Comparison of ENCODE assay signal across 10 mouse cellular contexts in the genomic region with DNA sequence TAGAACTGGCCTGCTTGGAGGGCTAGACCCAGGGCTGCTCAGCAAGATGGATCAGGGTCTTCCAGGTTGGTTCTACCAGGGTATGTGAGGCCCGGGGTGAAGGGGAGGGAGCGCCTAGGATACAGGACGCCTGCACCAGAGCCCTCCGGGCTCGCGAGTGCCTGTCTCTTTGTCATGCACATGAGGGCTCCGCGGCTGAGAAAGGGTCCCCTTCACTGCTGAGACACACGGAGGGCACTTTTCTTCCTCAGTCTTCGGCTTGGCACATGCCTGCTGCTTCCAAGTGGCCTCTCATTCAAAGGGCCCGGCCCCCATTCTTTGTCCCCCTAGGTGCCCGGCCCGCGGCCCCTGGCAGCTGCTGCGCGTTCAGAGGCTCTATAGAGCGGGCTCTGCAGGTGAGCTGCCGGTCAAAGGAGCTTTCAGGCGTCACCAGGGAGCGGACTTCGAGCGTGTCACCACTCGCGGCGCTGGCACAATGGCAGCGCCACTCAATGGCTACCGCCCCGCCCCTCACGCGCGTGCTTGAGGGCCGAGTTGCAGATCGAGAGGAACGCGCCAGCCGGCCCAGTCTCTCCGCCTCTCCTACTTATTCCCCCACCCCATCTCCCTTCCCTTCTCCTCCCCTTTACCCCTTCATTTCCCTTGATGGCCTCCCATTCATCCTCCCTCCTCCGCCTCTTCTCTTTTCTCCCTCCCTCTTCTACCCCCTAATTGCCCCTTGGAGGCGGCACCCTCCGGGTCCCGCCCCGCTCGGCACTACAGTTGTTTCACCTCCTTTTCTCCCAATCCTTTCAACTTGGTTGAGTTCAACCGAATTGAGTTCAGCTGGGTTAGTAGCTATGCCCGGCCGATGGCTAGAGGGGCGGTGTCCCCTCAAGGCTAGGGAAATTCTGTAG. TPM values are rescaled to one million over a fixed set of nuclear protein-coding genes. Genes with fewer than 3 reads are reported as not detected.
DNase-seq lines count a peak whose midpoint lies in the region; ATAC-seq and TF ChIP-seq lines count a peak whose summit lies in the region.
"Had no signal": no experiment of that assay in that cellular context is flagged by ENCODE, and none has a peak within 500 bp of the region (broad histone marks: within the 10 kb centered on the region; RNA-seq: fewer than 3 reads in every experiment).

No protein-coding gene starts in this region.

- no peaks in the 10 kb centered on the region for H3K9me3 ChIP-seq in embryonic facial prominence, embryonic 11.5 days (replicated peaks; ENCODE audit: control insufficient read depth, low read length)
- H3K9me3 ChIP-seq in intestine, postnatal 0 days (ENCODE audit: control insufficient read depth): no peaks in the 10 kb centered on the region

- under 1% methylated on average over 47 of the region's 47 CpGs for WGBS in embryonic facial prominence, embryonic 11.5 days
- 3% methylated on average over 47 of the region's 47 CpGs for WGBS in intestine, postnatal 0 days

- peaks cover 47% of the 10 kb centered on the region for H3K27me3 ChIP-seq in embryonic facial prominence, embryonic 11.5 days (ENCODE audit: control insufficient read depth, insufficient read depth, low read length)
- H3K27me3 ChIP-seq in intestine, postnatal 0 days (replicated peaks; ENCODE audit: control insufficient read depth, insufficient read depth, low read length): peaks cover 71% of the 10 kb centered on the region

- 0 out of 2 replicates have a peak, but pooled peaks have one; percentile 10 for TF ChIP-seq CTCF in intestine, postnatal 0 days (IDR thresholded peaks at IDR 0.05; ENCODE audit: low read depth)

- intact Hi-C loops in left cerebral cortex, postnatal 4 days (cut with DNase I): no loop called here

- H3K9ac ChIP-seq in embryonic facial prominence, embryonic 11.5 days (replicated peaks; ENCODE audit: low read length): peak overlapping the region; percentile 56
- no peak overlapping the region for H3K9ac ChIP-seq in intestine, postnatal 0 days (ENCODE audit: low read depth, low read length)

- H3K36me3 ChIP-seq in embryonic facial prominence, embryonic 11.5 days (replicated peaks; ENCODE audit: control insufficient read depth, insufficient read depth, low read depth, low read length): no peaks in the 10 kb centered on the region
- H3K36me3 ChIP-seq in intestine, postnatal 0 days (ENCODE audit: control insufficient read depth, insufficient read depth): no peaks in the 10 kb centered on the region

- H3K4me2 ChIP-seq in embryonic facial prominence, embryonic 11.5 days (ENCODE audit: low read depth, low read length): peak overlapping the region; percentile 80
- peak overlapping the region; percentile 61 for H3K4me2 ChIP-seq in intestine, postnatal 0 days (replicated peaks; ENCODE audit: low read depth)

- 0 out of 2 replicates have a peak, but pooled peaks cover 4% of the 10 kb centered on the region for H3K4me1 ChIP-seq in embryonic facial prominence, embryonic 11.5 days (ENCODE audit: control insufficient read depth, insufficient read depth, low read length)
- H3K4me1 ChIP-seq in intestine, postnatal 0 days (replicated peaks; ENCODE audit: control insufficient read depth, insufficient read depth, low read length): peaks cover 7% of the 10 kb centered on the region; the same call in 1 of the 2 replicates

- DNase-seq in left cerebral cortex, postnatal 4 days: peak; percentile 57
- no peak for DNase-seq in left cerebral cortex, adult 18-20 months (ENCODE audit: low spot score in 2 of 2)
- DNase-seq in embryonic facial prominence, embryonic 11.5 days (ENCODE audit: low spot score): peak; percentile 79
- DNase-seq in lung, postnatal 4 days: peak; percentile 35 to 46
- peak; percentile 52 for DNase-seq in urinary bladder, adult 2 months (ENCODE audit: low spot score)
- DNase-seq in frontal cortex, postnatal 36 days (ENCODE audit: low spot score in 2 of 2): no peak
- DNase-seq in thymus, postnatal 36 days: no peak

- H3K27ac ChIP-seq in embryonic facial prominence, embryonic 11.5 days (replicated peaks; ENCODE audit: low read depth, low read length): no peak overlapping the region
- H3K27ac ChIP-seq in intestine, postnatal 0 days (ENCODE audit: low read depth, low read length): no peak overlapping the region

- ATAC-seq in embryonic facial prominence, embryonic 11.5 days (replicated peaks; ENCODE audit: insufficient number of reproducible peaks, low FRiP score, low TSS enrichment, low read depth): peak; percentile 21; the same call in 1 of the 2 replicates
- ATAC-seq in intestine, postnatal 0 days: peak; percentile 36

- peak overlapping the region; percentile 36 for H3K4me3 ChIP-seq in embryonic facial prominence, embryonic 11.5 days (ENCODE audit: low read depth, low read length)
- peak overlapping the region; percentile 33 for H3K4me3 ChIP-seq in intestine, postnatal 0 days (ENCODE audit: low read depth, low read length)

RNA-seq across cellular contexts. Expression of a gene that starts 12.3 kb away (rescaled TPM):
- total RNA-seq in left cerebral cortex, postnatal 4 days (2021): 1 to 10 TPM; 2.3 to 2.5 TPM
- not detected for total RNA-seq in left cerebral cortex, adult 18-20 months (2021)
- 2.5 and 3.9 TPM in 2 replicates for polyA plus RNA-seq in embryonic facial prominence, embryonic 11.5 days (2014; fragmentation: Nextera tagmentation; extraction: Ambion mirVana)
- not detected in 2 replicates for polyA plus RNA-seq in intestine, postnatal 0 days (2015; fragmentation: Nextera tagmentation; extraction: Ambion mirVana)
- 0.03 TPM in 2 replicates for polyA plus RNA-seq in urinary bladder, adult 2 months (2012; rRNA removed)
- total RNA-seq: adrenal gland, adult 18-20 months had no signal
- polyA plus RNA-seq: liver, embryonic 16.5 days had no signal

RNA-seq across cellular contexts. Expression of a gene that starts 21.2 kb away (rescaled TPM):
- total RNA-seq in left cerebral cortex, postnatal 4 days (2021): 100 to 1,000 TPM; 185 to 208 TPM
- 100 to 1,000 TPM; 188 to 210 TPM for total RNA-seq in left cerebral cortex, adult 18-20 months (2021)
- polyA plus RNA-seq in embryonic facial prominence, embryonic 11.5 days (2014; fragmentation: Nextera tagmentation; extraction: Ambion mirVana): 1.6 and 2.7 TPM in 2 replicates
- polyA plus RNA-seq in intestine, postnatal 0 days (2015; fragmentation: Nextera tagmentation; extraction: Ambion mirVana): 3.7 and 3.9 TPM in 2 replicates
- 0.83 and 1.0 TPM in 2 replicates for polyA plus RNA-seq in urinary bladder, adult 2 months (2012; rRNA removed)
- polyA plus RNA-seq: liver, embryonic 16.5 days had no signal

RNA-seq across cellular contexts. Expression of a gene that starts 24.7 kb away (rescaled TPM):
- total RNA-seq in left cerebral cortex, postnatal 4 days (2021): 10 to 100 TPM; 55.1 to 58.0 TPM
- 10 to 100 TPM; 34.5 to 36.1 TPM for total RNA-seq in left cerebral cortex, adult 18-20 months (2021)
- 74.8 and 75.7 TPM in 2 replicates for polyA plus RNA-seq in embryonic facial prominence, embryonic 11.5 days (2014; fragmentation: Nextera tagmentation; extraction: Ambion mirVana)
- polyA plus RNA-seq in intestine, postnatal 0 days (2015; fragmentation: Nextera tagmentation; extraction: Ambion mirVana): 12.3 and 13.0 TPM in 2 replicates
- 33.2 and 33.3 TPM in 2 replicates for polyA plus RNA-seq in urinary bladder, adult 2 months (2012; rRNA removed)

RNA-seq across cellular contexts. Expression of a gene that starts 25.0 kb away (rescaled TPM):
- 10 to 100 TPM; 32.3 to 33.9 TPM for total RNA-seq in left cerebral cortex, postnatal 4 days (2021)
- 10 to 100 TPM; 22.2 to 26.3 TPM for total RNA-seq in left cerebral cortex, adult 18-20 months (2021)
- polyA plus RNA-seq in embryonic facial prominence, embryonic 11.5 days (2014; fragmentation: Nextera tagmentation; extraction: Ambion mirVana): 37.1 and 37.5 TPM in 2 replicates
- 16.0 and 17.6 TPM in 2 replicates for polyA plus RNA-seq in intestine, postnatal 0 days (2015; fragmentation: Nextera tagmentation; extraction: Ambion mirVana)
- polyA plus RNA-seq in urinary bladder, adult 2 months (2012; rRNA removed): 72.4 and 98.7 TPM in 2 replicates

RNA-seq across cellular contexts. Expression of a gene that starts 32.0 kb away (rescaled TPM):
- total RNA-seq in left cerebral cortex, postnatal 4 days (2021): not detected
- not detected for total RNA-seq in left cerebral cortex, adult 18-20 months (2021)
- polyA plus RNA-seq in embryonic facial prominence, embryonic 11.5 days (2014; fragmentation: Nextera tagmentation; extraction: Ambion mirVana): not detected in 2 replicates
- 4,234 and 4,267 TPM in 2 replicates for polyA plus RNA-seq in intestine, postnatal 0 days (2015; fragmentation: Nextera tagmentation; extraction: Ambion mirVana)
- 3.3 TPM in 2 replicates for polyA plus RNA-seq in urinary bladder, adult 2 months (2012; rRNA removed)
- total RNA-seq: adrenal gland, adult 18-20 months had no signal

Comparison
In these comparisons a context has a peak if more than half of its experiments do, and no peak if none do; other contexts are left out.
1. DNase-seq: peak in left cerebral cortex, postnatal 4 days (single experiment), embryonic facial prominence, embryonic 11.5 days (single experiment), lung, postnatal 4 days (2 of 2) and urinary bladder, adult 2 months (single experiment); none in left cerebral cortex, adult 18-20 months (0 of 2), frontal cortex, postnatal 36 days (0 of 2) and thymus, postnatal 36 days (0 of 2).